Mouse (Mus musculus) erythroblast, embryonic 14.5 days (primary cell): ENCODE measurements around the gene Stt3a.

Source experiments
- GATA1 ChIP-seq: IDR thresholded peaks from 2 replicates; pipeline ENCODE4 v1.6.1; 2012; ENCODE audit warnings: low read length, inconsistent platforms, mixed read lengths
- TAL1 ChIP-seq: IDR thresholded peaks from 3 replicates; pipeline ENCODE4 v1.6.1; 2012; ENCODE audit warnings: low read length, inconsistent platforms, mixed read lengths

- TF ChIP-seq TAL1 (no peak), GATA1 (no peak)
Observed at GRCm38 (mm10) chr9:36783921-36784320, 16.4 kb upstream of the Stt3a start.
